Mouse (Mus musculus): Measurements from ENCODE around the gene Rfpl4.
"Not testable (repeated sequence)": the region's sequence is repeated elsewhere in the genome, so short reads cannot be mapped to it uniquely, and the experiment has no call there.

- TF ChIP-seq CTCF (conservative IDR thresholded peaks at IDR 0.05; ENCODE audit: insufficient read depth, insufficient read length, low read depth, low read length); POLR2A (IDR thresholded peaks at IDR 0.05; ENCODE audit: low read depth, low read length): not testable (repeated sequence)
Measured at GRCm38 (mm10) chr7:5149570-5149969, 32.8 kb upstream of the Rfpl4 start, which contains the start of gene Vmn1r55.

All from kidney, adult 2 months (tissue).